Mouse (Mus musculus): ENCODE data around the gene Dnajc15. TPM values are rescaled to one million over a fixed set of nuclear protein-coding genes. Genes with fewer than 3 reads are reported as not detected.
A peak's percentile ranks its signal among the peaks of the same experiment; 100 is the strongest.

The Dnajc15 gene
- polyA plus RNA-seq, 1 experiment = 26.9 TPM

DNA sequence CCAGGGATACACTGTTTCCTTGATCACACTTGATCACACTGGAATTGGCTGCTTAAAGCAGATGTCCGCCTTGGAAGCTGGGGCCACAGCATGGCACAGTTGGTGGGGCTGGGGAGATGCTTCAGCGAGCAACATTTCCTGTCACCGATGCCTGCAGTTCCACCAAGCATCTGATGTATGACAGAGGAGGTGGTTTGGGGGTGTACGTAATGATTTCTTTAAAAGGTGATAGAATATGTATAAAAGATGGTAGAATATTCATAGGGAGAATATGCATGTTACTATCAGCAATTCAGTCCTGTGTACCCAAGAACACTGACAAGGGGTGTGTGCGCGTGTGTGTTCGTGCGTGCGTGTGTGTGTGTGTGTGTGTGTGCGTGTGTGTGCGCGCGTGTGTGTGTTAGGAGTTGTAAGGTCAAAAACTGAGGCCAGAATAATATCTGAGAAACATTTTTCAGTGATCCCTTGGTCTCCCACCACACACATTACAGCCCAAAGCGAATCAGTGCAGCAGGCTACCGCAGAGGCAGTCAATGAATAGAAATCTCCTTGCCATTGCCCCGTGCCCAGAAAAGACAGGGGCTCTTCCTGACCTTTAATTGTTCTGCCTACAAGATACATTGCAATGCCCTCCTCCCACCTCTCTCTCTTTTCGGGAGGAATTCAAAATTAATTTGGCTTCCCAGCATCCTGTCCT is 73.2 kb downstream of the Dnajc15 start:
- no peak for DNase-seq (ENCODE audit: extremely low spot score in 1 of 2, low spot score in 1 of 2)

GRCm38 (mm10) chr14:77796506-77796905 is 78.4 kb downstream of the Dnajc15 start:
- DNase-seq (ENCODE audit: extremely low spot score in 1 of 2, low spot score in 1 of 2) = no peak

- no peak for DNase-seq (ENCODE audit: extremely low spot score in 1 of 2, low spot score in 1 of 2)
Observed at GRCm38 (mm10) chr14:77795240-77795639, 79.7 kb downstream of the Dnajc15 start.

DNA sequence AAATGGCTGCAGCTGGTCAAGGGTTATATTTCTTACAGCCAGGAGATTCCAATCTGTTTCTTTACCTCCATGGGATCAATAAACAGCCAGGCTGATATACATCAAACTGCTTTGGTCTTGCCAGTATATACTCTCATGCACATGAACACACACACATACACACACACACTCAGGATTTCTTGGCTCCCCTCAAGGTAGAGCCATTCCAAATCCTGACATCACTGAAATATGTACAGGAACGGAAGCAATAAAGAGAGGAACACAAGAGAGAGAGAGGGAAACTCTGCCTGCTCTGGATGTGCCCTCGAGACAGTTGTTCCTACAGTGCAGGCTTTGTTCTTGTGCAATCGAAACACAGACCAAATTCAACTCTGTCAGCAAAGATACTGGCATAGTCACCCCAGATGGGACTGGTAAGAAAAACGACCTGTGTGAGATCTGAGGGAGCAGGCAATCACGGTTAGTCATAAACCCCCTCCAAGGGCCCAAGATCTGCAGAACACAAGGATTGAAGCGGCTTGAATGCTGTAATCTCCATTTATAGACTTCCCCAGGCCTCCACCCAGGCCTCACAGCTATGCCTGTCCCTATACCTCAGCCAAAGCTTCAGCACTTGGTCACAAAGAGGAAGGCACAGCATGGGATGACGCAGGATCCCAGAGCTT is 80.5 kb downstream of the Dnajc15 start:
- DNase-seq (ENCODE audit: extremely low spot score in 1 of 2, low spot score in 1 of 2) = no peak

DNA sequence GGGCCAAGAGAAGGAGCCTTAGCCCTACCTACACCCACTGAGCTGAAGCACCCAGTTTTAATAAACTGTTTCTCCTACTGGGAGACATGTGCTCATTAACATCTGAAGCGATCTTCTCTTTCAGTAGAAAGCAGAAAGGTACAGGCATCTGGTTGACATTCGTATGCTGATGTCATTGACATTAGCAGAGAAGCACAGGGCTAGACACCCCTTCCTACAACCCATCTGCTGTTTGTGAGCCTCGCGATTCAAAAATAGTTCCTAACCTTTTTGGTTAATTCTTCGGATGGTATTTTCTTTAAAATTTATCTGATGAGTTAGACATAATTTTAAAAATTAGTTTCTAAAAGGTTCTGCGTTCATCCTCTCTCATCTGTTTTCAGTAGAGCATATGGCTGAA is 81.9 kb downstream of the Dnajc15 start:
- DNase-seq (ENCODE audit: extremely low spot score in 1 of 2, low spot score in 1 of 2) = peak in 1 of 2 experiments; percentile 11

- no peak for DNase-seq (ENCODE audit: extremely low spot score in 1 of 2, low spot score in 1 of 2)
Observed at GRCm38 (mm10) chr14:77783217-77783616, 91.7 kb downstream of the Dnajc15 start.

DNA sequence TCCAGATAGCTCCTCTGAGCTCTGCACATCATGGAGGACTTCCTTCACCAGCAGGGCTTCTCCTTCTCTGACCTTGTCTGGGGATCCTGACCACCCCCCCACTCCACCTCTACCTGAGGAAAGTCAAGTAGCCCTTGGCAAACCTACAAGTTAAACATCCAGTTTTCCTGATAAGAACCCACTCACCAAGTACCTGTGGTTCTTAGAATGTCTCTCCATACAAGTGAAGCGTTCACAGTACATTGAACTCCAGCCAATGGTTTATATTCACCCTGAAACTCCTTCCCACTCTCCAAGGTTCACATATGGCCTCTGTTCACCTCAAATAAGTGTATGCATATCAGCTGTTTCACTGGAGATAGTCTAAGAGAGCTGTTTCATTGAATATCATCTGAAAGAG is 97.6 kb downstream of the Dnajc15 start:
- DNase-seq (ENCODE audit: extremely low spot score in 1 of 2, low spot score in 1 of 2) = no peak

GRCm38 (mm10) chr14:77776005-77776531 is 98.9 kb downstream of the Dnajc15 start:
- DNase-seq (ENCODE audit: extremely low spot score in 1 of 2, low spot score in 1 of 2) = peak in 1 of 2 experiments; percentile 51

GRCm38 (mm10) chr14:77773331-77773730 is 101.6 kb downstream of the Dnajc15 start:
- DNase-seq (ENCODE audit: extremely low spot score in 1 of 2, low spot score in 1 of 2) = no peak

- no peak for DNase-seq (ENCODE audit: extremely low spot score in 1 of 2, low spot score in 1 of 2)
Observed at GRCm38 (mm10) chr14:77771626-77772025, 103.3 kb downstream of the Dnajc15 start.

Other genes with a start within 250 kb of the Dnajc15 start
- 0.50 and 0.98 TPM in 2 replicates for gene Epsti1, start 29.1 kb upstream of the Dnajc15 start, polyA plus RNA-seq (2012; rRNA removed)
- 0.12 and 0.32 TPM in 2 replicates for gene Fam216b, start 213.9 kb upstream of the Dnajc15 start, polyA plus RNA-seq (2012; rRNA removed)

Data from frontal cortex, adult 2 months (tissue).